Mouse (Mus musculus) forebrain, embryonic 15.5 days (tissue): ENCODE results near the gene Ldhal6b. TPM values are rescaled to one million over a fixed set of nuclear protein-coding genes. Genes with fewer than 3 reads are reported as not detected.
A peak's percentile ranks its signal among the peaks of the same experiment; 100 is the strongest.

Experiments used
- ATAC-seq: fragments of 200-750 bp; cut with Nextera tagmentation; replicated peaks from 2 replicates; pipeline ENCODE4 v1.8.0; 2017; ENCODE audit warnings: mild to moderate bottlenecking, moderate TSS enrichment, moderate library complexity
- H3K27ac ChIP-seq: fragments of 300-500 bp; sonication (generic); replicated peaks from 2 replicates; pipeline ENCODE4 v1.5.1; 2015; ENCODE audit warnings: mild to moderate bottlenecking, inconsistent platforms
- H3K27me3 ChIP-seq: fragments of 300-500 bp; sonication (generic); 2 replicates; pipeline ENCODE4 v1.6.1; 2015; ENCODE audit warnings: inconsistent platforms
- H3K36me3 ChIP-seq: fragments of 300-500 bp; sonication (generic); 2 replicates; pipeline ENCODE4 v1.6.1; 2015; ENCODE audit warnings: mild to moderate bottlenecking, inconsistent platforms
- H3K4me1 ChIP-seq: fragments of 300-500 bp; sonication (generic); 2 replicates; pipeline ENCODE4 v1.6.1; 2015; ENCODE audit warnings: inconsistent platforms
- H3K4me2 ChIP-seq: fragments of 300-500 bp; sonication (generic); replicated peaks from 2 replicates; pipeline ENCODE4 v1.6.1; 2015; ENCODE audit warnings: mild to moderate bottlenecking, inconsistent platforms
- H3K4me3 ChIP-seq: fragments of 300-500 bp; sonication (generic); 2 replicates; pipeline ENCODE4 v1.5.1; 2015; ENCODE audit warnings: mild to moderate bottlenecking, inconsistent platforms
- H3K9ac ChIP-seq: fragments of 300-500 bp; sonication (generic); replicated peaks from 2 replicates; pipeline ENCODE4 v1.6.1; 2015; ENCODE audit warnings: mild to moderate bottlenecking, inconsistent platforms
- H3K9me3 ChIP-seq: fragments of 300-500 bp; sonication (generic); 2 replicates; pipeline ENCODE4 v1.6.1; 2016; ENCODE audit warnings: inconsistent platforms
- WGBS: fragments of 180-500 bp; shearing (Covaris S2); methylation state at CpG from one replicate; pipeline ENCODE4 v1.1.7; 2015; ENCODE audit warnings: mixed read lengths; 5-methylcytosine and 5-hydroxymethylcytosine counted together
- microRNA-seq: library from miRNA; unstranded; fragments of <30 nt; microRNA quantifications from one replicate; pipeline ENCODE4, GENCODE M21; 2016
- polyA plus RNA-seq: library from polyadenylated mRNA; unstranded; fragments of >200 nt; fragmentation: Nextera tagmentation; extraction: Ambion mirVana; gene quantifications from 2 replicates; pipeline ENCODE4 v1.2.1, GENCODE M21; 2015

Gene Ldhal6b
- polyA plus RNA-seq, 1 experiment from 2014 or later, result not detected

DNA sequence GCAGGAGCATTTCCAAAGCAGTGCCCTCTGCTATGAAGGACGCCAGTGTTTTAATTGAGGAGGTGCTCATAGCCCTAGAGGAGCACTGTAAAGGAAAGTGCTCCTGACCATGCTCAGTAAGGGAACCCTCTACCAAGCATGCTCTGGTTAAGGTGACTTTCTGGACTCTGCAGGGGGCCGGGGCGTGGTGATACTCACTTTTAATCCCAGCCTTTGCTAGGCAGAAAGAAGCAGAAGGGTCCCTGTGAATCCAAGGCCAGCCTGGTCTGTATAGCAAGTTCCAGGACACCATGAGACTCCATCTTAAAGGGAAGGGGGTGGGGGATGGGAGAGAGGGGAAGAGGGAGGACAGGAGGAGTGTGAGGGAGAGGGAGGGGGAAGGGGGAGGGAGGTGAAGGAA, 30.2 kb downstream of the Ldhal6b start:
- H3K4me2 ChIP-seq, result no peak overlapping the region
- H3K27ac ChIP-seq, result no peak overlapping the region
- H3K9ac ChIP-seq, result no peak overlapping the region
- H3K36me3 ChIP-seq, result no peaks in the 10 kb centered on the region
- no peaks in the 10 kb centered on the region for H3K27me3 ChIP-seq
- H3K4me3 ChIP-seq, result no peak overlapping the region
- H3K4me1 ChIP-seq, result peaks cover 11% of the 10 kb centered on the region; the same call in 1 of the 2 replicates
- no peak for ATAC-seq
- WGBS, result 64% methylated on average over 3 of the region's 3 CpGs
- no peaks in the 10 kb centered on the region for H3K9me3 ChIP-seq

GRCm38 (mm10) chr17:5386885-5387545, 31.6 kb downstream of the Ldhal6b start:
- no peak overlapping the region for H3K9ac ChIP-seq
- H3K27ac ChIP-seq, result no peak overlapping the region
- no peaks in the 10 kb centered on the region for H3K27me3 ChIP-seq
- 89% methylated on average over 12 of the region's 12 CpGs for WGBS
- no peaks in the 10 kb centered on the region for H3K36me3 ChIP-seq
- ATAC-seq, result no peak
- no peak overlapping the region for H3K4me2 ChIP-seq
- no peak overlapping the region for H3K4me3 ChIP-seq
- H3K9me3 ChIP-seq, result no peaks in the 10 kb centered on the region
- peaks cover 11% of the 10 kb centered on the region; the same call in 1 of the 2 replicates for H3K4me1 ChIP-seq

GRCm38 (mm10) chr17:5385694-5386093, 32.9 kb downstream of the Ldhal6b start:
- no peak for ATAC-seq
- H3K27me3 ChIP-seq, result no peaks in the 10 kb centered on the region
- H3K4me2 ChIP-seq, result no peak overlapping the region
- no peaks in the 10 kb centered on the region for H3K36me3 ChIP-seq
- H3K4me3 ChIP-seq, result no peak overlapping the region
- WGBS, result 100% methylated on average over 1 of the region's 1 CpGs
- H3K9ac ChIP-seq, result no peak overlapping the region
- H3K4me1 ChIP-seq, result peaks cover 6% of the 10 kb centered on the region; the same call in 1 of the 2 replicates
- no peaks in the 10 kb centered on the region for H3K9me3 ChIP-seq
- no peak overlapping the region for H3K27ac ChIP-seq

DNA sequence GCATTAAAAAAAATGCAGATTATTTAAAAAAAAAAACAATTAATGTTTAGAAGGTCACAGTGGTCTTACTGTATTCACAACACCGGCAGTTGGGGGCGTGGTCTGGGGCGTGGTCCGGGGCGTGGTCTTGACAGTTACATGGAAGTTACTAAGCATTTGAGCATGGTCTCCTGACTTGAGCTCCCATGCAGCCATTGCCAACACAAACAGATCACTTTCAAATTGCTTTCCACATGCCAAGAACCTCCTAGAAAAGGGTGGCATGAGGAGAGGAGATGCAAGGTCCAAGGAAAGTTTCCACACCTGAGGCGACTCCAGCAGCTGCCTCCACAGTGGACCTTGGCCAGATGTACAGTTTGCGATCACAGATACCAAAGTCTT, 40.6 kb downstream of the Ldhal6b start:
- Histone ChIP-seq H3K4me2 (no peak overlapping the region), H3K4me1 (peaks cover 20% of the 10 kb centered on the region), H3K9ac (no peak overlapping the region), H3K9me3 (no peaks in the 10 kb centered on the region), H3K27me3 (no peaks in the 10 kb centered on the region), H3K27ac (peak overlapping the region; percentile 53; the same call in 1 of the 2 replicates), H3K4me3 (no peak overlapping the region), H3K36me3 (no peaks in the 10 kb centered on the region)
- ATAC-seq, result no peak
- 35% methylated on average over 7 of the region's 7 CpGs for WGBS

DNA sequence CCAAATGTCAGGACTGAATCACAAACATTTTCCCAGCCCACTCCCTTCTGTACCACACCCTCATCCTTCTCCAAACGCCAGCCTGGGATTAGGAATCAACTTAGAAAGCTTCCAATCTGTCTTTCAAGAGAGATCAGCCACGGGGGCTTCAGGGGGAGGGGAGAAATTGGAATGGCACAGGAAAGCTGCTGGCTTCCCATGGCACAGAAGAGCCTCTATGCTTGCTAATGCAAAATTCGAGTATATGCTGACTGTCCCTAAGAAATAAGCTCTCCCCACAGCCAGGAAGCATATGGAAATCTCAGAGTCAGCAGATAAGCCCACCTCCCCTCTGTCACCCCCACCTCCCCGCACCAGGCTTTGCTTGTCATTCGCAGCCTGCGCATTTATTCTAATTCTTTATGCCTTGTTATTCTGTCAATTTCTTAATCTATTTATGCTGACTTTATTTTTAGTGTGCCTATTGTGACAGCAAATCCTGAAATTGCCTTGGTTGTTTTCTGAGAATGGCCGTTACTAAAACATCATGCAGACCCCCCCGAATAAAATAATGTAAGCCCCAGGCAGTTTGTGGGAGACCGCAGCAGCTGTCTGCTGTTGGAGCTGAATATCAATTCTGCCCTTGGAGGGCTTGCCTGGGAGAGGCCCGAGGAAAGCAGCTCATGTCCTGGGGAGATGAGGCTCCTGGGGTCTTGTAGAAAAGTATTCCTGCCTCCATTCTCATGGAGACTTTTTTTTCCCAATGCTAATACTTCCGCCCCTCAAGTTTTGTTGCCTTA, 41.2 kb downstream of the Ldhal6b start:
- peak; percentile 87 for ATAC-seq
- no peaks in the 10 kb centered on the region for H3K36me3 ChIP-seq
- no peak overlapping the region for H3K9ac ChIP-seq
- no peaks in the 10 kb centered on the region for H3K27me3 ChIP-seq
- H3K4me2 ChIP-seq, result no peak overlapping the region
- H3K27ac ChIP-seq, result peak overlapping the region; percentile 53
- H3K4me1 ChIP-seq, result peaks cover 25% of the 10 kb centered on the region
- 21% methylated on average over 11 of the region's 11 CpGs for WGBS
- no peaks in the 10 kb centered on the region for H3K9me3 ChIP-seq
- H3K4me3 ChIP-seq, result no peak overlapping the region

GRCm38 (mm10) chr17:5372951-5373350, 45.6 kb downstream of the Ldhal6b start:
- Histone ChIP-seq H3K4me3 (no peak overlapping the region), H3K9me3 (no peaks in the 10 kb centered on the region), H3K4me1 (peaks cover 23% of the 10 kb centered on the region), H3K9ac (no peak overlapping the region), H3K27ac (peak overlapping the region; percentile 32; the same call in 1 of the 2 replicates), H3K4me2 (no peak overlapping the region), H3K27me3 (no peaks in the 10 kb centered on the region), H3K36me3 (no peaks in the 10 kb centered on the region)
- 60% methylated on average over 8 of the region's 8 CpGs for WGBS
- ATAC-seq, result no peak

GRCm38 (mm10) chr17:5371521-5371920, 47.0 kb downstream of the Ldhal6b start:
- H3K4me2 ChIP-seq, result no peak overlapping the region
- 56% methylated on average over 7 of the region's 7 CpGs for WGBS
- H3K36me3 ChIP-seq, result no peaks in the 10 kb centered on the region
- no peaks in the 10 kb centered on the region for H3K27me3 ChIP-seq
- no peak overlapping the region for H3K9ac ChIP-seq
- peaks cover 9% of the 10 kb centered on the region; the same call in 1 of the 2 replicates for H3K4me1 ChIP-seq
- no peak overlapping the region for H3K27ac ChIP-seq
- no peak for ATAC-seq
- H3K9me3 ChIP-seq, result no peaks in the 10 kb centered on the region
- no peak overlapping the region for H3K4me3 ChIP-seq

- H3K27me3 ChIP-seq, result no peaks in the 10 kb centered on the region
- no peak overlapping the region for H3K4me3 ChIP-seq
- no peaks in the 10 kb centered on the region for H3K36me3 ChIP-seq
- H3K27ac ChIP-seq, result no peak overlapping the region
- H3K9ac ChIP-seq, result no peak overlapping the region
- no peaks in the 10 kb centered on the region for H3K9me3 ChIP-seq
- no peak for ATAC-seq
- WGBS, result 60% methylated on average over 4 of the region's 4 CpGs
- H3K4me2 ChIP-seq, result no peak overlapping the region
- H3K4me1 ChIP-seq, result peaks cover 8% of the 10 kb centered on the region; the same call in 1 of the 2 replicates
These were observed 47.5 kb downstream of the Ldhal6b start for GRCm38 (mm10) chr17:5371032-5371431.

Small RNA genes lying within 50 kb of the gene (microRNA-seq; reads per million reads assigned to microRNA genes)
- not detected for gene Gm22475

Other genes with a start within 250 kb of the Ldhal6b start
- 98.6 and 98.9 TPM in 2 replicates for gene Tmem242, start 21.5 kb upstream of the Ldhal6b start, polyA plus RNA-seq
- 8.3 and 9.4 TPM in 2 replicates for gene Zdhhc14, start 73.8 kb upstream of the Ldhal6b start, polyA plus RNA-seq